Comparison of ENCODE assay signal across 31 mouse cellular contexts in the genomic region with DNA sequence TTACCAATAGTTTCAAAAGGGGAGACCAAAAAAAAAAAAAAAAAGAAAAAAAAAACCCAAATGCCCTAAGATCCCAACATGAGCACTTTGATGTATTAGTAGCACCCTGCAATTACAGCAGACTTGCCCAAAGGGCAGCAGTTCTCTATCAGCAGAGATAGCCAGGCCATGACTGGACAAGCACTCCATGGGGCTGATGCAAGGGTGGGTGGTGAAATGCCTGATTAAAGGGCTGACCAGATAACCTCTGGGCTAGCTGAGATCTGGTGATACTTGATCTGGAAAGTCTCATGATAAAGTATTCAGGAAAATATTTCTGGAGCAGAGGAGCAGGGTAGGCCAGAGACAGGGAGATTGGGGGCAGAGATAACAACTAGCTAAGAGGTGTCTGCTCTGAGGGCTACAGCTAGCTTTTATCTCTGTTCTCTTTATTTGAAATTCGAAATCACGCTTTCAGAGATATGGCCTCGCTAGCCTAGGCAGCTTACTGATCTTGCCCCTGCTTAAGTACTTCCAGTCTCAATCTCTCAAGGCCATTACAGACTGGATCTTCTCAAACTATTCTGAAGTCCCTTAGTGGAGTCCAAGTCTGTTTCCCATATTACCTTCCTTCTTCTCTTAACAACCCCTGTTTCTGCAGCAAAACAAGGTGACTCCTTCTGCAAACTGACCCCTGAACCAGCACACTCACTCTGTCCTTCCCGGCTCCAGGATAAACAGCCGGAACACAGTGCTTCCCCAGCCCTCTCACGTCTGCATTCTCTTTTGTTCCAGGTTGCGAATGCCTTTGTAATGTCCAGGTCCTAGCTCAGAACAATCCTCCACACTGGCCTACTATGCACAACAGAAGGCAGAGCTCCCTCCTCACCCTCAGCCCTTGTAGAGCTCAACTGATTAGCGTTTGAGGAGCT. TPM values are rescaled to one million over a fixed set of nuclear protein-coding genes. Genes with fewer than 3 reads are reported as not detected.
"Had no signal": no experiment of that assay in that cellular context is flagged by ENCODE, and none has a peak within 500 bp of the region (broad histone marks: within the 10 kb centered on the region; RNA-seq: fewer than 3 reads in every experiment).

No protein-coding gene starts in this region.

- H3K9me3 ChIP-seq: megakaryocyte, embryonic 14.5 days; midbrain, embryonic 10.5 days; midbrain, embryonic 15.5 days; neural tube, embryonic 13.5 days had no signal

- H3K4me3 ChIP-seq: layer of hippocampus, adult 2 months; megakaryocyte, embryonic 14.5 days; midbrain, embryonic 10.5 days; midbrain, embryonic 15.5 days; neural tube, embryonic 13.5 days had no signal

- H3K36me3 ChIP-seq: midbrain, embryonic 15.5 days had no signal

- H3K4me2 ChIP-seq: lung, embryonic 14.5 days; midbrain, embryonic 15.5 days; neural tube, embryonic 13.5 days had no signal

- H3K27ac ChIP-seq: layer of hippocampus, adult 2 months; liver, embryonic 14.5 days; macrophage; midbrain, embryonic 10.5 days; midbrain, embryonic 15.5 days; neural tube, embryonic 13.5 days had no signal

- ATAC-seq: inflammation-experienced regulatory T-cells, adult 6 months; intestine, embryonic 16.5 days; lung, postnatal 0 days; midbrain, embryonic 15.5 days had no signal

- H3K4me1 ChIP-seq: midbrain, embryonic 15.5 days; neural tube, embryonic 13.5 days had no signal

- H3K9ac ChIP-seq: liver, embryonic 14.5 days; lung, embryonic 14.5 days; midbrain, embryonic 15.5 days; neural tube, embryonic 13.5 days had no signal

- H3K27me3 ChIP-seq: midbrain, embryonic 15.5 days; neural tube, embryonic 13.5 days had no signal

- DNase-seq: kidney, adult 18-20 months; kidney, adult 9 months; kidney, postnatal 25 days; layer of hippocampus, adult 9-11 months; lung, embryonic 14.5 days; retina, postnatal 1 day; right cerebral cortex, postnatal 25 days; spleen, adult 18-20 months; thymus, adult 18-20 months; thymus, postnatal 36 days had no signal

RNA-seq across cellular contexts. Expression of gene Nlgn3, which starts 27.3 kb away (rescaled TPM):
- total RNA-seq: neutrophil, adult 5-6 weeks had no signal
- polyA plus RNA-seq: macrophage had no signal

RNA-seq across cellular contexts. Expression of gene Gjb1, which starts 49.9 kb away (rescaled TPM):
- total RNA-seq: neutrophil, adult 5-6 weeks had no signal
- polyA plus RNA-seq: inflammation-experienced regulatory T-cells, adult 6 months; limb, embryonic 11.5 days; macrophage; midbrain, embryonic 10.5 days; testis, adult 2 months had no signal

RNA-seq across cellular contexts. Expression of gene Gm20489, which starts 57.4 kb away (rescaled TPM):
- total RNA-seq: layer of hippocampus, adult 2 months; layer of hippocampus, postnatal 25 days; left cerebral cortex, adult 18-20 months; left cerebral cortex, postnatal 36 days; neutrophil, adult 5-6 weeks had no signal
- polyA plus RNA-seq: intestine, embryonic 16.5 days; kidney, embryonic 16.5 days; large intestine, adult 2 months; limb, embryonic 11.5 days; limb, embryonic 14.5 days; liver, embryonic 14.5 days; lung, embryonic 14.5 days; lung, postnatal 0 days; macrophage; midbrain, embryonic 10.5 days; midbrain, embryonic 15.5 days; neural tube, embryonic 13.5 days; stomach, embryonic 16.5 days; testis, adult 2 months; urinary bladder, adult 2 months had no signal
